Mouse (Mus musculus) adrenal gland, postnatal 14 days (tissue): ENCODE results near the gene Arnt2. TPM values are rescaled to one million over a fixed set of nuclear protein-coding genes. Genes with fewer than 3 reads are reported as not detected.
A peak's percentile ranks its signal among the peaks of the same experiment; 100 is the strongest.

Experiments used
- DNase-seq: peaks from one replicate; pipeline ENCODE4 v3.0.0; 2021; ENCODE audit warnings: mixed read lengths
- total RNA-seq: library from RNA; stranded (reverse); gene quantifications from 2 replicates; pipeline ENCODE4 v1.2.3, GENCODE M21; 2021

Gene Arnt2
- total RNA-seq, 1 experiment from 2014 or later, result 37.2 TPM

- no peak for DNase-seq
These were observed 116.9 kb downstream of the Arnt2 start for GRCm38 (mm10) chr7:84293054-84293453.

GRCm38 (mm10) chr7:84287226-84287587 is 122.8 kb downstream of the Arnt2 start:
- DNase-seq, result no peak

- no peak for DNase-seq
These were observed 123.3 kb downstream of the Arnt2 start for GRCm38 (mm10) chr7:84286526-84287225.

DNA sequence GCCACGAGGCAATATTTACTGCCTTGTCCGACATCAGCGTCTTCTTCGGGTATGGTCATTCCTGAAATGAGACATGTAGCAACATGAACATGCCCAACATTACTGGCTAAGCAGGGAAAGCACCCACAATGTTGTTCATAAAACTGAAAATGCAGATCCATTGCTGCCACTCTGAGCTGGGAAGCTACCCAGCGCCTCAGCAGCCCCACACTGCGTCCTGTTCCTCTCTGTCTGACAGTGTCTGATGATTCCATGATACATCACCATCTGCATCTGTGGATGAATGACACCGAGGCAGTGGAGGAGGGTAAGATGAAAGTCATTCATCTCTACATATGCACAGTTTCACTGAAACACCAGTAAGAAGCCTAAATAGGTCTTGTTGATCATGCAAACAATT is 124.2 kb downstream of the Arnt2 start:
- no peak for DNase-seq

GRCm38 (mm10) chr7:84284974-84285373 is 125.0 kb downstream of the Arnt2 start:
- DNase-seq, result no peak

DNA sequence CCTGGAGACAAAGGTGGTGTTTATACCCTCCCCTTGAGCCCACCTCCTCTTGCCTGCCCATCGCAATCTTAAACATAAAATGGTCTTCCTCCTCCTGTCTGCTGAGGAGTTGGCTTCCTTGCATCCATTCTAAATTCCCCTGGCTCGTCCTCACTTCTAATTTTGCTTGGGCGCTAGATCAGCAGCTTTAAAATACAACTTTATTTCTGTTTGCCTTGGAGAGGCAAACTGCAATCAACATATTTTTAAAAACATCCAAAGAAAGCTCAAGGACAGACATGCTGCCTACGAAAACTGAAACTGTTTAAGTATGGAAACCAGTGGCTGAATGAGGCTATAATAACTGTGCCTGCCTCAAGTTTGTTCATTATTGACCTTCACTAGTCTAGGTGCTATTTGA is 127.7 kb downstream of the Arnt2 start:
- no peak for DNase-seq

DNA sequence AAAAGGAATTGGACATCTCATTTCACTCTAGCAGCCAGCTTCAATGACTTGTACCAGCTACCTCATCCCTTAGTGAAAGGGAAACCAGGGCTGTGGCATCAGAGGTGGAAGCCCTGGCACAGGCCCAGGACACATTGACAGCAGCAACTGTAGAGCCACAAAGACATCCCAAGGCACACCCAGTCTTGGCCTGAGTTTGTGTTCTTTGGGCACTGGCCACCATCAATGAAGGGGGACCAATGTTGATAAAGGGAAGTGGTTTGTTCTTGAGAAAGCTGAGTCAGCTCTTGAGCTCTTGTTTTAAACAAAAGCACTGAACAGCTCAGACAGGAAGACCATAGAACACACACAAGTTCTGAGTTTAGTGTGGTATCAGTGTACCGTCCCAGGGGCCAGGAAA is 130.7 kb downstream of the Arnt2 start:
- no peak for DNase-seq

GRCm38 (mm10) chr7:84275312-84275711 is 134.7 kb downstream of the Arnt2 start:
- DNase-seq, result no peak

DNA sequence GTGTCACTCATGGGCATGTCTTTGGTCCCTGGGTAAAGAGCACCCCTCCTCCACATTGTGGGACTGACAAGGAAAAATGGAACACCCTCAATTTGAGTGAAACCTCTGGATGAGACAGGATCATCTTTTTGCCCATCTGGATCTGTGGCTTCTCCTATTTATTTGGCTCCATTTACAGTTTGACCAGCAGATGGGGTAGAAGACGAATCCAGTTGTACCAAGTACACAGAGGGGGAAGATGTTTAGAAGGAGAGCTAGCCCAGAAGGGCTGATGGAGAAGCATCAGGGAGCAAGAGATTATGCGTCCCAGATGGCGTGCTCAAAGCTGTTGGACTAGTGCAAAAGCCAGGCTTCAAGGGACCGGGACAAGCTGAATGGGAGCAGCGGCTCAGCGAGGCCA is 136.0 kb downstream of the Arnt2 start:
- no peak for DNase-seq

DNA sequence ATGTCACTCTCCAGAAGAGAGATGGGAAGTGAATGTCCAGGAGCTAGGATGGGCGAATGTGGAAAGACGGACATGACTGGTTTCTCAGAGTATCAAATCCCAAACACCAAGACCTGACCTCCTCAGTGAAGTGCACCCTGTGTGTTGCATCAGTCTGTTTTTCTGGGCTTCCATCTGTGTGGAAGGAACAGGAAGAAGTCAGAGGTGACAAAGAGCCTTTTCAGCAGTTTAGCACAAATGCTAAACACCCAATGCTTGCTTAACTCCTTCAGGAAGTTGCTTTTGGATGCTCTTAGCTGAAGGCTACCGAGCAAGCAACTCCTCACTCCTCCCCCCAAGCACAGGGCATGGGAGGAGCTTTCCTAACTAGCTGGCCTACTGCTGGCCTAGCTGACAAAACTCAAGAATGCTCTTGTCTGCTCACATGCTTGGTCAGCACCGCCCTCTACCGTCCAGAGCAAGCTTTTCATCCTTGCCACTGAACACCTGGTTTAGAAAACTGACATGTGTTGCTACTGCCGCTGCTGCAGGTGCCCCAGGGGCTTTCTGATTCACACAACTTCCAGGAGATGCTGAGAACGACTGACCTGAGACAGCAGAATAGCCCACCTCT is 137.7 kb downstream of the Arnt2 start:
- DNase-seq, result peak; percentile 88

DNA sequence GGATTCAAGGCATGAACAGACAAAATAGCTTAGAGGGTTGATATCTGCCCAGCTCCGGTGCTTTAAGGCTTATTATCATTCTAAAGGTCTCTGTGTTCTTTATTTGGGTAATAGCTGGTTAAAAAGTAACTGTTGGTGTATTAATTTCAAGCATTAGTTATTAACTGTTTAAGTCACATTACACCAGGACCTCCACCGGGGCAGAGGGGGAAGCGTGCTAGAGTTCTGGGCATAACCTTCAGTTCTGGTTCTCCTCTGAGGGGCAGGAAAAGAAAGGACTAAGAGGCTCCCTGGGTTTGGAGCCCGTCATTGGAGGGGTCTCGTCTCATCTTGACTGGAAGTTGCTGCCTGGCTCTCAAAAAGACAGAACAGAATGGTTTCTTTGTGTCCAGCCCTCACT is 138.5 kb downstream of the Arnt2 start:
- no peak for DNase-seq

GRCm38 (mm10) chr7:84263466-84263865 is 146.5 kb downstream of the Arnt2 start:
- DNase-seq, result no peak

DNA sequence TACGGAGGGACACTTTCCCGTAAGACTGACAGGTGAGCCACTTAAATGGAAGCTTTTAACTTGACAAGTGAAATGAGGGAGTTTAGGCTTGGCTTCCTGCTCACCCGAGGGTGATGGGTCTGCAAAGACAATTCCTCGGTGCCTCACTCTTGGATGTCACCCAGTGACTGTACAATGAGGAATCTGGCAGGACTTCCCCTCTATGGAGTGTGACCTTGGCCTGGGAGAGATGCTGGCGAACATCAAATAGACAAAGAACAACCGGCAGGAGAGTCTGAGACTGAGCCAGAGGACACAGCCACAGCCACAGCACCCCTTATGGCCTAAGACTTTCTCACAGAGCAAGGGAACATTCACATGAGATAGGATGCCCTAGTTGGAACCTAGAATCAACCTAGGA is 148.6 kb downstream of the Arnt2 start:
- peak; percentile 54 for DNase-seq

DNA sequence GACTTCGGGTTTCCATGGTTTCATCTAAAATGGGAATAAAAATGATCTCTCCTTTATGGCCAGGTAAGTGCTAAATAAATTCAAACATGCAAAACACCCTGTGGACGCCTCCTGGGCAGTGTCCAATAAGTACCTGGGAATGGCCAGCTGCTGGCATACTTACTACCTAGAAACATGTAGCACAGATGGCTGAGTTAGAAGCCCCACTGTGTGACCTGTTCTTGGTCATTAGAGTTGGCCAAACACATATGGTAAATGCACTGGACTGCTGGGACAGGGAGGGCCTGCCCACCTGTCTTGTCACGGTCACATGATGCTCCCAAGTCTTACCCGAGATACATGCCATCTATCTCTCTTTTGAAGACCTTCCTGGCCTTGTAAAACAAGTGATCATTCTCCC is 149.6 kb downstream of the Arnt2 start:
- no peak for DNase-seq

DNA sequence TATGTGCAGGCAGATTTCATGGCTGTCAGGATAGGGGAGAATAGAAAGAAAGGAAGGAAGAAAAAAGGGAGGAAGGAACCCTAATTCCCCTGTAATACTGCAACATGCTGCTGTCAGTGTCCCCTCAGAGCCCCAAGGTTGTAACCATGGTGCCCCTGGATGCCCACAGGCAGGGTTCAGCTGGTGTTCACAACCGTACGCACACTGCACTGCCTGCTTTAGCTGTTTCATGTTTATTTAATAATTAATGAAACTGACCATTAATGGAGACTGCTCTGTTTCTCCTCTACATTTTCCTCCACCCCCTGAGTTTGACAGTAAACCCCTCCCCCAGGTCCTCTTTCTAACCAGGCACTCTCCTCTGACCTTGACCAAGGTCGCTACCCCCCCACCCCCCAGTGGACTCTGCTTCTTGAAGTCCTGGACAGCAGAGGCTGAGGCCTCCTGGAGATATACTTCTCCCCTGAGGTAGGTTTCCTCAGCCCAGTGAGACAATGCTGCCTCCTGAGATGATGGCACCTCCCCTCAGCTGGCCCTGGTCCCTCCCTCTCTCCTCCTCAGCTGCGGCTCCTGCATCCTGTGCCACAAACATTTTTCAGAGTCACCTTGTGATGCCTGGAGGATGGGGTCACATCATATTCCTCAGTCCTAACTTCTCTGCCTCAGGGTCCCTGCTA is 150.5 kb downstream of the Arnt2 start:
- DNase-seq, result no peak

- no peak for DNase-seq
These were observed 153.3 kb downstream of the Arnt2 start for GRCm38 (mm10) chr7:84256661-84257060.

GRCm38 (mm10) chr7:84256245-84256644 is 153.7 kb downstream of the Arnt2 start:
- no peak for DNase-seq

GRCm38 (mm10) chr7:84254916-84255315 is 155.1 kb downstream of the Arnt2 start:
- no peak for DNase-seq

- DNase-seq, result no peak
These were observed 155.7 kb downstream of the Arnt2 start for GRCm38 (mm10) chr7:84254311-84254710.

DNA sequence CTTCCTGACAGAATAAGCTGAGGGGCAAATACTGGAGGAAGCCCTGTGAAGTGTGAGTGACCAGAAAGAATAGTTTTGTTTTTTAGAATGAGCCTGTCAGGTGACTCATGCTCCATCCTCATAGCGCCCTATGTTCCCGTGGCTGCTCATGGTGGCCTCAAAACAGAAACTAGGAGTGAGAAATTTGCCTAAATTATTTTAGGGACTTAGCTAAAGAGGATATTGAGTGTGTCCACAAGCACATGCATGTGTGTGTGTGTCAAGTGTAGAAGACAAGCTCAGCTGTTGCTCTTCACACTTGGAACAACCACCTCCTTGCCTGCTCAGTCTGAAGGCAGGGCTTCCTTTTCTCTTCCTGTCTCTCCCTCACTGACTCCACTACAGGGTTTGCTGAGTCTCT is 158.3 kb downstream of the Arnt2 start:
- DNase-seq, result no peak

DNA sequence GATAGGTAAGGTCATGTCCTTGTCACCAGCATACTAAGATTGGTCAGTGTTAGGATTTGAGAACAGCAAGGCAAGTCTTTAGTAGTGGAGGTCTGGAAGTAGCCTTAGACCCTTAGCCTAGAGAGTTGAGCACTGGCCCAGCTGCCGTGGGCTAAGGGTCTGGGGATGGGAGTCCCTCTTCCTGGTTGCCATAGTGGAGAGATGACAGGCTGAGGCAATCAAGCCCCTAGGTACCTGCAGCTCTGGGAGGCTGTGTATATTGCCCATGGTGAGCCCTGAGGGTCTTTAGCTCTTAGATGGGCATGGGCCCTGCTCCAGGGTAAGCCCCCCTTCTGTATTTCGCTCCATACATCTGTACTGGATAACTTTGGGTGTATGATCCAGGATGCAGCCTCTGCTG is 159.2 kb downstream of the Arnt2 start:
- no peak for DNase-seq

DNA sequence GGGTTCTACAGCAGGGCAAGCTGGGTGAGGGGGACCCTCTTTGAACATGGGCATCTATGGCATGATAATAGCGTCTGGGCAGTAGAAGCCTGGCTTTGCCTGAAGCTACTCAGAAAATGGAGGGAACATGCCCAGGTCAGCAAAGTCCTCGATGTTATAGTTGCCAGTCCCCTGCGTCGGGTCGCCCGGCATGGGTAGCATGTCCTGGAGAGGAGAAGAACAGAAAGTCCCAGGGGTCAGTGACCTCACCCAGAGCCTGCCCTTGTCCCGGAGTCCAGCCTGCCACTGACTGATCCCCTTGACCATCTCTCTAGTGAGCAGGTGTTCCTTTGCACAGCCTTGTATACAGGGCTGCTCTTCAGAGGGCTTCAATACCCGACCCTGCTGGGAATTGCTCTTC is 160.0 kb downstream of the Arnt2 start:
- no peak for DNase-seq

- no peak for DNase-seq
These were observed 160.6 kb downstream of the Arnt2 start for GRCm38 (mm10) chr7:84249381-84249780.
